Mouse (Mus musculus): ENCODE measurements around the gene Cth. TPM values are rescaled to one million over a fixed set of nuclear protein-coding genes. Genes with fewer than 3 reads are reported as not detected.

Gene Cth
- polyA plus RNA-seq, 3 experiments from 2014 or later, result not detected

Other genes with a start within 250 kb of the Cth start
- 10 to 100 TPM; 23.8 to 51.0 (median 35.5) TPM for gene Ankrd13c, start 22.2 kb upstream of the Cth start, polyA plus RNA-seq (2017; shearing (Covaris generic))
- 100 to 1,000 TPM; 125 to 187 (median 148) TPM for gene Srsf11, start 111.6 kb upstream of the Cth start, polyA plus RNA-seq (2017; shearing (Covaris generic))
- gene Lrrc40, start 111.6 kb upstream of the Cth start, polyA plus RNA-seq (2017; shearing (Covaris generic)), result 10 to 100 TPM; 29.9 to 47.4 (median 30.4) TPM